Mouse (Mus musculus) embryonic facial prominence, embryonic 11.5 days (tissue): ENCODE measurements around the gene Gabarap. TPM values are rescaled to one million over a fixed set of nuclear protein-coding genes. Genes with fewer than 3 reads are reported as not detected.

ENCODE experiments used
- ATAC-seq: fragments of 200-750 bp; cut with Nextera tagmentation; replicated peaks from 2 replicates; pipeline ENCODE4 v1.8.0; 2017; ENCODE audit warnings: low read depth; ENCODE audit not compliant: insufficient number of reproducible peaks, low FRiP score, low TSS enrichment
- DNase-seq: peaks from one replicate; pipeline ENCODE4 v3.0.0-alpha.2; 2015; ENCODE audit warnings: low spot score
- H3K27ac ChIP-seq: fragments of 300-500 bp; sonication (generic); replicated peaks from 2 replicates; pipeline ENCODE4 v1.5.1; 2014; ENCODE audit warnings: mild to moderate bottlenecking, low read depth, low read length, control low read depth
- H3K27me3 ChIP-seq: fragments of 300-500 bp; sonication (generic); 2 replicates; pipeline ENCODE4 v1.6.1; 2014; ENCODE audit warnings: mild to moderate bottlenecking, low read length, moderate library complexity, mixed read lengths; ENCODE audit not compliant: control insufficient read depth, insufficient read depth
- H3K36me3 ChIP-seq: fragments of 300-500 bp; sonication (generic); replicated peaks from 2 replicates; pipeline ENCODE4 v1.6.1; 2014; ENCODE audit warnings: low read depth, mild to moderate bottlenecking, low read length, moderate library complexity, mixed read lengths; ENCODE audit not compliant: control insufficient read depth, insufficient read depth
- H3K4me1 ChIP-seq: fragments of 300-500 bp; sonication (generic); 2 replicates; pipeline ENCODE4 v1.6.1; 2014; ENCODE audit warnings: low read length, mixed read lengths; ENCODE audit not compliant: control insufficient read depth, insufficient read depth
- H3K4me2 ChIP-seq: fragments of 300-500 bp; sonication (generic); 2 replicates; pipeline ENCODE4 v1.6.1; 2014; ENCODE audit warnings: low read depth, mild to moderate bottlenecking, control low read depth, low read length, moderate library complexity
- H3K4me3 ChIP-seq: fragments of 300-500 bp; sonication (generic); 2 replicates; pipeline ENCODE4 v1.5.1; 2014; ENCODE audit warnings: low read depth, low read length, control low read depth
- H3K9ac ChIP-seq: fragments of 300-500 bp; sonication (generic); replicated peaks from 2 replicates; pipeline ENCODE4 v1.6.1; 2014; ENCODE audit warnings: mild to moderate bottlenecking, control low read depth, low read length
- H3K9me3 ChIP-seq: fragments of 300-500 bp; sonication (generic); replicated peaks from 2 replicates; pipeline ENCODE4 v1.6.1; 2016; ENCODE audit warnings: mild to moderate bottlenecking, low read length, inconsistent platforms, mixed read lengths; ENCODE audit not compliant: control insufficient read depth
- WGBS: fragments of 180-500 bp; shearing (Covaris S2); extraction: QIAGEN DNeasy Blood & Tissue Kit; methylation state at CpG from one replicate; pipeline ENCODE4 v1.1.7; 2014; 5-methylcytosine and 5-hydroxymethylcytosine counted together
- polyA plus RNA-seq: library from polyadenylated mRNA; unstranded; fragments of >200 nt; fragmentation: Nextera tagmentation; extraction: Ambion mirVana; gene quantifications from 2 replicates; pipeline ENCODE4 v1.2.1, GENCODE M21; 2014

Gene Gabarap
- polyA plus RNA-seq, 1 experiment from 2014 or later = 474 TPM

DNA sequence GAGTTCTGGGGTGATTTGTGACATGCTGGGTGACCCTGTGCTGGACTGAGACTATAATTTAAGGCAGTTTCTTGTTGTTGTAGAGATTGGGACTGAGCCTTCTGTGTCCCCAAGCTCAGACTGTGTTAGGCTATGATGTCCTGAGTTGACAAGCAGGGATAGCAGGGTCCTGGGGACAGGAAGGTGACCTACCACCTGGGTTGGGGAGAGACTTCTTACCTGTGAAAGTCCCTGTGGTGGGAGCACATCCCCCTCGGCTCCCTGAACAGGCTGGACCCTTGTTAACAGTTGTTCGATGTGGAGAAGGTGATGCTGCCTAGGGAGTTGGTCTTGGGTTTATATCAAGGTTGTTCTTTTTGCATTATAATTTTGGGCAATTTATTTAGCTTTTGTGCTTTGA, 11.5 kb downstream of the Gabarap start:
- DNase-seq (no peak), ATAC-seq (no peak)
- WGBS = 83% methylated on average over 2 of the region's 2 CpGs
- H3K27ac ChIP-seq = no peak overlapping the region
- no peaks in the 10 kb centered on the region for H3K9me3 ChIP-seq
- H3K27me3 ChIP-seq = no peaks in the 10 kb centered on the region
- H3K4me1 ChIP-seq = no peaks in the 10 kb centered on the region; the same call in 1 of the 2 replicates
- H3K4me2 ChIP-seq = peak overlapping the region; percentile 47
- peaks cover 20% of the 10 kb centered on the region for H3K36me3 ChIP-seq
- H3K4me3 ChIP-seq = no peak overlapping the region; the same call in 1 of the 2 replicates
- H3K9ac ChIP-seq = no peak overlapping the region

GRCm38 (mm10) chr11:70005521-70005920, 14.6 kb downstream of the Gabarap start:
- Histone ChIP-seq H3K27me3 (no peaks in the 10 kb centered on the region), H3K9ac (no peak overlapping the region), H3K36me3 (peaks cover 17% of the 10 kb centered on the region), H3K4me1 (no peaks in the 10 kb centered on the region), H3K27ac (no peak overlapping the region), H3K4me3 (no peak overlapping the region), H3K4me2 (no peak overlapping the region), H3K9me3 (no peaks in the 10 kb centered on the region)
- ATAC-seq = no peak
- 69% methylated on average over 5 of the region's 5 CpGs for WGBS
- DNase-seq = no peak

GRCm38 (mm10) chr11:70010033-70010432, 19.1 kb downstream of the Gabarap start:
- no peak for ATAC-seq
- Histone ChIP-seq H3K4me3 (no peak overlapping the region), H3K27me3 (no peaks in the 10 kb centered on the region), H3K9ac (no peak overlapping the region), H3K9me3 (no peaks in the 10 kb centered on the region), H3K4me1 (peaks cover 4% of the 10 kb centered on the region; the same call in 1 of the 2 replicates), H3K4me2 (no peak overlapping the region), H3K27ac (no peak overlapping the region), H3K36me3 (peaks cover 23% of the 10 kb centered on the region)
- DNase-seq = no peak
- 90% methylated on average over 6 of the region's 6 CpGs for WGBS

DNA sequence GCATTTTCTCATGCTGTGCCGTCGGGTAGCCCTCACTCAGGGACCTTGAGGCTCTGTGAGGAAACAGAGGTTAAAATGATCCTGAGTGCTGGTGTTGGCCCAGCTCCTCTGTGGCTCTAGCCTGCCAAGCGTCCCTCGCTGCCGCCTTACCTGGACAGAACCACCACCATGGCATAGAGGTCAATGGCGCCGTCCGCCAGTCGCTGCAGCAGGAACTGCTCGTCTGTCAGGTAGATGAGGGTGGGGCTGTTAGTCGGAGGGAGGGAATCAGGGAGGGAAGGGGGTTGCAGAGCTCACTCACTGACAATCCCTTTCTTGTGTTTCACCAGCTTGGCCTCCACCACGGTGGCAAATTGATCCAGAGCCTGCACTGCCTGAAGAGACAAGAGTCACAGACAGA, 19.6 kb downstream of the Gabarap start:
- H3K27me3 ChIP-seq = no peaks in the 10 kb centered on the region
- peaks cover 4% of the 10 kb centered on the region; the same call in 1 of the 2 replicates for H3K4me1 ChIP-seq
- no peak overlapping the region for H3K4me2 ChIP-seq
- peaks cover 23% of the 10 kb centered on the region for H3K36me3 ChIP-seq
- no peak overlapping the region for H3K27ac ChIP-seq
- no peak overlapping the region for H3K4me3 ChIP-seq
- DNase-seq (no peak), ATAC-seq (no peak)
- no peak overlapping the region for H3K9ac ChIP-seq
- 85% methylated on average over 12 of the region's 12 CpGs for WGBS
- H3K9me3 ChIP-seq = no peaks in the 10 kb centered on the region

GRCm38 (mm10) chr11:70010961-70011360, 20.0 kb downstream of the Gabarap start:
- H3K4me1 ChIP-seq = peaks cover 4% of the 10 kb centered on the region; the same call in 1 of the 2 replicates
- no peak for ATAC-seq
- H3K36me3 ChIP-seq = peaks cover 21% of the 10 kb centered on the region
- 85% methylated on average over 10 of the region's 10 CpGs for WGBS
- DNase-seq = no peak
- H3K27ac ChIP-seq = no peak overlapping the region
- H3K4me3 ChIP-seq = no peak overlapping the region
- H3K27me3 ChIP-seq = no peaks in the 10 kb centered on the region
- no peak overlapping the region for H3K4me2 ChIP-seq
- H3K9me3 ChIP-seq = no peaks in the 10 kb centered on the region
- H3K9ac ChIP-seq = no peak overlapping the region

DNA sequence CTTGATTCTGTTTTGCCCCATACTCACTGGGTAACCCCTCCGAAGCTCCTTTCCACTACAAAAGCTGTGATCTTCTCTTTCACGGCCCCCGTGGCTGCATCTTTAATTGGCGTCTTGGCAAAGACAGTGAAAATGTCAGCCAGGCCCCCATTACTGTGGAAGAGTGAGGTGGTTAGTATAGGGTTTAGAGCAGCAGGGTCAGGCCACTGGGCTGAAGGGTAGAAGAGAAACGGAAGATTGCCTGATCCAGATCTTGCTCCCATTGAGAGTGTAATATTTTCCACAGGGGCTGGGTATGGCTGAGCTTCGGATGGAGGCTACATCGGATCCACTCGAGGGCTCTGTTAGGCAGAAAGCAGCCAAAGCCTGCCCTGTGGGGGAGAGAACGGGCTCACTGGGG, 22.0 kb downstream of the Gabarap start:
- Histone ChIP-seq H3K4me1 (peaks cover 8% of the 10 kb centered on the region), H3K4me3 (no peak overlapping the region), H3K27me3 (no peaks in the 10 kb centered on the region), H3K27ac (no peak overlapping the region), H3K36me3 (peaks cover 14% of the 10 kb centered on the region), H3K9me3 (no peaks in the 10 kb centered on the region), H3K4me2 (no peak overlapping the region), H3K9ac (no peak overlapping the region)
- DNase-seq = no peak
- no peak for ATAC-seq
- WGBS = 90% methylated on average over 9 of the region's 9 CpGs

- Histone ChIP-seq H3K27ac (no peak overlapping the region), H3K9me3 (no peaks in the 10 kb centered on the region), H3K27me3 (no peaks in the 10 kb centered on the region), H3K4me1 (peaks cover 8% of the 10 kb centered on the region), H3K4me3 (no peak overlapping the region), H3K9ac (no peak overlapping the region), H3K36me3 (peaks cover 12% of the 10 kb centered on the region), H3K4me2 (no peak overlapping the region)
- ATAC-seq = no peak
- DNase-seq = no peak
- WGBS = 91% methylated on average over 3 of the region's 3 CpGs
These were observed 22.5 kb downstream of the Gabarap start for GRCm38 (mm10) chr11:70013408-70013807.

DNA sequence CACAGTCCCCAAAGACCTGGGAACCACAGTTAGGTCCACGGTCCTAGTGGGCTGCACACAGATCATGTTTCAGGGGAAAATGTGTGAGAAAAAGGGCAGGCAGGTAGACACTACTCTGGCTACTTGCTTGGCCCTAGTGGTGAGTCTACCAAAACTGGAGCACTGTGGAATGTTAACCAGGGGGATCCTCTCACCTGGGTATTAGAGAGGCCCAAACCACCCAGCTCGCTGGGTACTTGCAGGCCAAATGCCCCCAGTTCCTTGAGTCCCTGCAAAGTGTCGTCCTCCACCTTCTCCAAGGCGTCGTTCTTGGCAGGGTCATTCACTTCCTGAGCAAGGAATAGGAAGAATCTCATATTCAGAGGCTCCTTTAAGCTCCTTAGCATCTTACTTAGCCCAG, 23.1 kb downstream of the Gabarap start:
- 68% methylated on average over 5 of the region's 5 CpGs for WGBS
- H3K4me1 ChIP-seq = peaks cover 8% of the 10 kb centered on the region
- H3K27me3 ChIP-seq = no peaks in the 10 kb centered on the region
- H3K4me3 ChIP-seq = no peak overlapping the region
- ATAC-seq (no peak), DNase-seq (no peak)
- H3K4me2 ChIP-seq = no peak overlapping the region
- no peak overlapping the region for H3K27ac ChIP-seq
- H3K9ac ChIP-seq = no peak overlapping the region
- peaks cover 7% of the 10 kb centered on the region for H3K36me3 ChIP-seq
- no peaks in the 10 kb centered on the region for H3K9me3 ChIP-seq
